Mouse (Mus musculus) testis, postnatal 10 days (tissue): ENCODE measurements around the gene Cryzl1.

Source experiments
- DNase-seq: peaks from one replicate; pipeline ENCODE4 v3.0.0; 2021; ENCODE audit warnings: low spot score

The Cryzl1 gene

GRCm38 (mm10) chr16:91728123-91729065, at the start of gene Cryzl1:
TSS of gene Cryzl1 (minus strand) at chr16:91728975.
- peak; percentile 95 for DNase-seq

GRCm38 (mm10) chr16:91772586-91772985, 43.8 kb upstream of the Cryzl1 start:
- no peak for DNase-seq

GRCm38 (mm10) chr16:91771334-91771733, 42.6 kb upstream of the Cryzl1 start:
- no peak for DNase-seq

GRCm38 (mm10) chr16:91770662-91771061, 41.9 kb upstream of the Cryzl1 start:
- no peak for DNase-seq

GRCm38 (mm10) chr16:91769911-91770310, 41.1 kb upstream of the Cryzl1 start:
- no peak for DNase-seq

GRCm38 (mm10) chr16:91768586-91768985, 39.8 kb upstream of the Cryzl1 start:
- DNase-seq: no peak

- DNase-seq: no peak
Observed at GRCm38 (mm10) chr16:91767165-91767701, 38.5 kb upstream of the Cryzl1 start.

GRCm38 (mm10) chr16:91765816-91766210, 37.0 kb upstream of the Cryzl1 start:
- DNase-seq: no peak

- no peak for DNase-seq
Observed at GRCm38 (mm10) chr16:91765121-91765815, 36.5 kb upstream of the Cryzl1 start.

GRCm38 (mm10) chr16:91764414-91764813, 35.6 kb upstream of the Cryzl1 start:
- DNase-seq: no peak

- DNase-seq: no peak
Observed at GRCm38 (mm10) chr16:91763975-91764374, 35.2 kb upstream of the Cryzl1 start.

GRCm38 (mm10) chr16:91762476-91762875, 33.7 kb upstream of the Cryzl1 start:
- DNase-seq: no peak

GRCm38 (mm10) chr16:91761761-91762160, 33.0 kb upstream of the Cryzl1 start:
- DNase-seq: no peak

GRCm38 (mm10) chr16:91761202-91761601, 32.4 kb upstream of the Cryzl1 start:
- no peak for DNase-seq

- DNase-seq: no peak
Observed at GRCm38 (mm10) chr16:91754957-91755356, 26.2 kb upstream of the Cryzl1 start.

- DNase-seq: no peak
Observed at GRCm38 (mm10) chr16:91753611-91754010, 24.8 kb upstream of the Cryzl1 start.

GRCm38 (mm10) chr16:91751644-91752385, 23.0 kb upstream of the Cryzl1 start:
- DNase-seq: no peak

- DNase-seq: no peak
Observed at GRCm38 (mm10) chr16:91747567-91747966, 18.8 kb upstream of the Cryzl1 start.

GRCm38 (mm10) chr16:91746101-91746950, 17.6 kb upstream of the Cryzl1 start:
- DNase-seq: no peak

GRCm38 (mm10) chr16:91743055-91743454, 14.3 kb upstream of the Cryzl1 start:
- no peak for DNase-seq

- no peak for DNase-seq
Observed at GRCm38 (mm10) chr16:91740918-91741255, 12.1 kb upstream of the Cryzl1 start.
